Mouse (Mus musculus): ENCODE measurements at regions not wholly inside any gene's neighbourhood (a gene's known extent, or its start where the extent isn't known, plus 50 kb on each side); places are given as distances from the start of the nearest gene placed in this dataset.

DNA sequence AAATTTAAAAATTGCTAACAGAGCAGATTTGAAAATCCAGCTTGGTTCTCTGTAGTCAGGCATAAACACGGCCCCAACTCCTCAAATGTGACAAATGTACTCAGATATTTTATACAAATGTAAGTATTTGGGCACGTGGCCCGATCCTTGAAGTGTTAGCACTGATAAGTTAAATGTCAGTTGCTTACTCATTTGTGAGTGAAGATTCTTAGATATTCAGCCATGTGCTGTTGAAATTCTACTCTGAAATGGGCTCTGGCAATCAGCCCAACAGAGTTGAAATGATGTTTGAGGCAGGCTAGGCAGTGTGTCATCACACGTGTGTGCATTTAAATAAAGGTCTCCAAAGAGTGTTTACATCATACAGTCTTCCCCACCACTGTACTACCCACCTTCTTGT is 103.2 kb upstream of the Id2 start:
- Histone ChIP-seq H3K4me1 (ENCODE audit: control insufficient read depth, low read depth, low read length) (no peaks in the 10 kb centered on the region; the same call in 1 of the 2 replicates), H3K4me3 (ENCODE audit: low read depth, low read length) (no peak overlapping the region), H3K4me2 (ENCODE audit: low read depth, low read length) (no peak overlapping the region)

DNA sequence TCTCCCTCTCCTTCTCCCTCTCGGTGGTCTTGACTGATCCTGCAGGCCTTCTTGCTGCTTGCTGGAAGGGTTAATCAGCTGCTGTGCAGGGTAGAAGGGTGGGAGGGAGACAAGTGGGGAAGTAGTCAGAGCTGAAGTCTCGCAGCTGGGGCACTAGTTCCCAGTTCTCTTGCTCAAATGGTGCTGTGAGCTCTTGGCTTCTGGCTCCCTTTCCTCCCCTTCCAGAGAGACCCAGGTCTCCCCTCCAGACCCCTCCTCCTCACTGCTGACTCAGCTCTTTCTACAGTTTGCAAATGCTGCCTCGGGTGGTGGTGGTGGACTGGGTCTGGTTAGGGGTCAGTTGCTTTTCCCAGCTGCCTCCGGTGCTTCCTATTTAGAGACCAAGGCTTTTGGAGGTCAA is 100.8 kb upstream of the Id2 start:
- 12% methylated on average over 4 of the region's 4 CpGs for WGBS (ENCODE audit: insufficient replicate concordance)
- Histone ChIP-seq H3K4me3 (ENCODE audit: low read depth, low read length) (no peak overlapping the region), H3K9ac (ENCODE audit: low read depth, low read length) (no peak overlapping the region), H3K27me3 (ENCODE audit: control insufficient read depth, insufficient read depth, low read depth, low read length) (no peaks in the 10 kb centered on the region), H3K27ac (ENCODE audit: low read length) (no peak overlapping the region), H3K4me2 (ENCODE audit: low read depth, low read length) (no peak overlapping the region), H3K4me1 (ENCODE audit: control insufficient read depth, low read depth, low read length) (no peaks in the 10 kb centered on the region; the same call in 1 of the 2 replicates), H3K9me3 (replicated peaks; ENCODE audit: control insufficient read depth, low read length) (no peaks in the 10 kb centered on the region), H3K36me3 (ENCODE audit: control insufficient read depth, insufficient read depth) (no peaks in the 10 kb centered on the region)
- no peak for ATAC-seq (ENCODE audit: low read depth)

More for the DNA sequence above, 103.2 kb upstream of the Id2 start:
- H3K36me3 ChIP-seq (ENCODE audit: control insufficient read depth, insufficient read depth), result no peaks in the 10 kb centered on the region
- no peak for ATAC-seq (ENCODE audit: low read depth)
- WGBS (ENCODE audit: insufficient replicate concordance), result 42% methylated on average over 4 of the region's 4 CpGs
- no peak overlapping the region for H3K27ac ChIP-seq (ENCODE audit: low read length)
- H3K9ac ChIP-seq (ENCODE audit: low read depth, low read length), result no peak overlapping the region
- H3K27me3 ChIP-seq (ENCODE audit: control insufficient read depth, insufficient read depth, low read depth, low read length), result no peaks in the 10 kb centered on the region
- H3K9me3 ChIP-seq (replicated peaks; ENCODE audit: control insufficient read depth, low read length), result no peaks in the 10 kb centered on the region

DNA sequence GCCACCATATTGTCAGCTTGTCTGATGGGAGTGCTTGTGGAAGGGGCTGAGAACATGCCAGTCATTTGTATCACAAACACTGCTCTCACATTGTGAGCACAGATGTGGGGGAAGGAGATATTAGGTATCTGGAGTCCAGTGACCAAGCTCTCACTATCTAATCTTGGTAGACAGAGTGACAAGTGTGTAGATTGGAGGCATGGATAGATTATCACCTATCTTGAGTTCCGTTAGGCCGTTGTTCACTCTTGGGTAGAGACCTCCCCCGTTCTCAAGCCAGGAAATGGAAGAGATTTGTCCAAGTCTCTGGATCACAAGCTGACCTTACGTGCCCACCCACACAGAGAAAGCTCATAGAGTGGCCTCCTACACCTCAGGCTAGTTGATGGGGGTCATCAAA is 99.1 kb upstream of the Id2 start:
- Histone ChIP-seq H3K9ac (ENCODE audit: low read depth, low read length) (no peak overlapping the region), H3K36me3 (ENCODE audit: control insufficient read depth, insufficient read depth) (no peaks in the 10 kb centered on the region), H3K27ac (ENCODE audit: low read length) (no peak overlapping the region), H3K4me3 (ENCODE audit: low read depth, low read length) (no peak overlapping the region), H3K27me3 (ENCODE audit: control insufficient read depth, insufficient read depth, low read depth, low read length) (no peaks in the 10 kb centered on the region), H3K9me3 (replicated peaks; ENCODE audit: control insufficient read depth, low read length) (no peaks in the 10 kb centered on the region), H3K4me2 (ENCODE audit: low read depth, low read length) (no peak overlapping the region), H3K4me1 (ENCODE audit: control insufficient read depth, low read depth, low read length) (no peaks in the 10 kb centered on the region; the same call in 1 of the 2 replicates)
- WGBS (ENCODE audit: insufficient replicate concordance), result 41% methylated on average over 4 of the region's 4 CpGs
- ATAC-seq (ENCODE audit: low read depth), result no peak

DNA sequence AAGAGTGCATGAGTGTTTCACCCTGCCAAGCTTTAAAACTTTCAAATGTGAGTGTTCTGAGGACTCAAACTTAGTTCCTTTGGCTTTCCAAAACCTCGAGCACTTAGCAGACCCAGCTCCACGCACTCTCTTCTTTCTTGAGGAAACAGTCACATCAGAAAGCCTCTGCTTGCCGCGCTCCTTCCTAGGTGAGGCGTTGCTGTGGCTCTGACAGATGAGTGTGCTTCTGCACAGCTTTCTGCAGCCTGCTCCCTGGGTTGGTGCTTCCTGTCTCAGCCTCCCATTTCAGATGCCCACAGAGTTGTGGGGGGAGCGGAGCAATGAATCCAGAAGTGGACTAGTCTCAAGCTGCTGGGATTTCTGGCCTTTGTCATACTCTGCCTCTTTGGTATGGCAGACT is 95.3 kb upstream of the Id2 start:
- no peaks in the 10 kb centered on the region for H3K27me3 ChIP-seq (ENCODE audit: control insufficient read depth, insufficient read depth, low read depth, low read length)
- peaks cover 4% of the 10 kb centered on the region for H3K4me1 ChIP-seq (ENCODE audit: control insufficient read depth, low read depth, low read length)
- H3K4me2 ChIP-seq (ENCODE audit: low read depth, low read length), result no peak overlapping the region
- H3K9ac ChIP-seq (ENCODE audit: low read depth, low read length), result no peak overlapping the region
- no peak overlapping the region for H3K27ac ChIP-seq (ENCODE audit: low read length)
- H3K9me3 ChIP-seq (replicated peaks; ENCODE audit: control insufficient read depth, low read length), result no peaks in the 10 kb centered on the region
- no peak for ATAC-seq (ENCODE audit: low read depth)
- no peaks in the 10 kb centered on the region for H3K36me3 ChIP-seq (ENCODE audit: control insufficient read depth, insufficient read depth)
- 61% methylated on average over 6 of the region's 6 CpGs for WGBS (ENCODE audit: insufficient replicate concordance)
- no peak overlapping the region for H3K4me3 ChIP-seq (ENCODE audit: low read depth, low read length)

DNA sequence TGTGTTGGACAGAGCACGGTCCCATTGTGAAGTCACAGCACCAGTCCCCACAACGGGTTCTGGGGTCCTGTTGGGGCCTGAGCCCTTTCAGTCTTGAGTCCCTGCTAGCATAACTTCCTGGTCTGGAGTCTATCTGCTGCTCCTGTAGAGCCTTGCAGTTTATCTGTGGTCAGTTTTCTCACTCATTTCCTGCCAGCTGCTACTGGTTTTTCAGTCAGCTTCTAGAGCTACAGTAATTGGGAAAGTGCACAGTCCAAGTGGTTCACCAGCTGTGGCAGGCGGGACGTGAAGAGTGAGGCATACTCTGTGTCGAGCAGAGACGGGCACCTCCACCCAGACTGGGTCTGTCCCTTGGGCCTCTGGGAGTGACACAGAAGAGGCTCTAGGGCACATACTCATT is 93.4 kb upstream of the Id2 start:
- Histone ChIP-seq H3K9me3 (replicated peaks; ENCODE audit: control insufficient read depth, low read length) (no peaks in the 10 kb centered on the region), H3K27me3 (ENCODE audit: control insufficient read depth, insufficient read depth, low read depth, low read length) (no peaks in the 10 kb centered on the region), H3K9ac (ENCODE audit: low read depth, low read length) (no peak overlapping the region), H3K4me2 (ENCODE audit: low read depth, low read length) (no peak overlapping the region), H3K4me3 (ENCODE audit: low read depth, low read length) (no peak overlapping the region), H3K4me1 (ENCODE audit: control insufficient read depth, low read depth, low read length) (peaks cover 4% of the 10 kb centered on the region), H3K36me3 (ENCODE audit: control insufficient read depth, insufficient read depth) (no peaks in the 10 kb centered on the region), H3K27ac (ENCODE audit: low read length) (peak overlapping the region; percentile 53)
- ATAC-seq (ENCODE audit: low read depth), result peak; percentile 63
- 18% methylated on average over 6 of the region's 6 CpGs for WGBS (ENCODE audit: insufficient replicate concordance)

DNA sequence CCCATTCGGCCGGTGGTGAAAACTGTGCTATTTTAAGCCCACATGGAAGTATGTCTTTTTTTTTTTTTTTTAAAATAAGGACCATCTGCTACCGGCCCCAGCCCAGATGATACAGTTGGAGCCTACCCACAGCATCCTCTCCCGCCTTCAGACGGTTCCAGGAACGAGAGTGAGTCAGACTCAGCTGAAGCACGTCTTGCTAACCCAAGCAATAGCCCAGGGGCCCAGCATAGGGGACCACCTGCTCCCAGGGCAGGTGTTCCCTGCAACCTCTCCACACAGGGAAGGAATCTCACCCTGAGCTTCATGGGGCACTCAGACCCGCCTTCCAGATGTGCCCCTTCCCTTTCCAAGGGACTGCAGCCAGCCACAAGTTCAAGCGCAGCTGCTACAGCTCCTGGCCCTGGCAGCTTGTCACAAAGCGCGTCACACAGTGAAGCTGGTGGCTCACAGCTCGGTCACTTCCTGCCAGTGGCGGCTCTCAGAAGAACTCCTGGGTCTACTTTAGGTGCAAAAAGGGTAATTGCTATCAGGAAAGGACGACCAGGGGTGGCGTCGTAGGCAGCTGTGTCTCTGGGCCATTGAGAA is 92.3 kb upstream of the Id2 start:
- WGBS (ENCODE audit: insufficient replicate concordance), result 20% methylated on average over 16 of the region's 16 CpGs
- H3K9ac ChIP-seq (ENCODE audit: low read depth, low read length), result no peak overlapping the region
- peak overlapping the region; percentile 22 for H3K27ac ChIP-seq (ENCODE audit: low read length)

DNA sequence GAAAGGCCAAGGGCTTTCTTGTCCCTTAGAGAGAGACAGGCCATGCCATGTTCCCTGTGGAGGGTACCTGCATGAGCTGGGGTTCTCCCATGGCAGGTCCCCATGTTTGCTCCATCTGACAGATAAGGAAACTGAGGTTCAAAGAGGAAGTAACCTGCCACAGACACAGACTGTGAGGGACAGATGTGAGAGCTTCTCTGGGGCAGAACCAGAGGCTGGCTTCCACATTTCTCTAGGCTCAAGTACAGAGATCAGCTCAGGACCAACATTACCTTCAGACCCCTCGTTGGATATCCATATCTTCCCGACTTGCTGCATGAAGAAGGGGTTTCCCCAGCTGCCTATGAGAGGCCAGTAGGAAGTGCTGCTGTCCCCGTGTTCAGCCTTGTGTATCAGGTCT is 91.6 kb upstream of the Id2 start:
- H3K9me3 ChIP-seq (replicated peaks; ENCODE audit: control insufficient read depth, low read length), result no peaks in the 10 kb centered on the region
- no peak overlapping the region for H3K4me2 ChIP-seq (ENCODE audit: low read depth, low read length)
- no peak overlapping the region for H3K9ac ChIP-seq (ENCODE audit: low read depth, low read length)
- no peak overlapping the region for H3K4me3 ChIP-seq (ENCODE audit: low read depth, low read length)
- no peaks in the 10 kb centered on the region for H3K36me3 ChIP-seq (ENCODE audit: control insufficient read depth, insufficient read depth)
- 19% methylated on average over 3 of the region's 3 CpGs for WGBS (ENCODE audit: insufficient replicate concordance)
- H3K27ac ChIP-seq (ENCODE audit: low read length), result peak overlapping the region; percentile 31; the same call in 1 of the 2 replicates
- no peak for ATAC-seq (ENCODE audit: low read depth)
- no peaks in the 10 kb centered on the region for H3K27me3 ChIP-seq (ENCODE audit: control insufficient read depth, insufficient read depth, low read depth, low read length)
- peaks cover 4% of the 10 kb centered on the region for H3K4me1 ChIP-seq (ENCODE audit: control insufficient read depth, low read depth, low read length)

More for the DNA sequence above, 92.3 kb upstream of the Id2 start:
- no peak overlapping the region for H3K4me3 ChIP-seq (ENCODE audit: low read depth, low read length)
- H3K27me3 ChIP-seq (ENCODE audit: control insufficient read depth, insufficient read depth, low read depth, low read length), result no peaks in the 10 kb centered on the region
- no peaks in the 10 kb centered on the region for H3K9me3 ChIP-seq (replicated peaks; ENCODE audit: control insufficient read depth, low read length)
- peak; percentile 32; the same call in 1 of the 2 replicates for ATAC-seq (ENCODE audit: low read depth)
- H3K4me2 ChIP-seq (ENCODE audit: low read depth, low read length), result no peak overlapping the region
- H3K4me1 ChIP-seq (ENCODE audit: control insufficient read depth, low read depth, low read length), result peaks cover 4% of the 10 kb centered on the region
- H3K36me3 ChIP-seq (ENCODE audit: control insufficient read depth, insufficient read depth), result no peaks in the 10 kb centered on the region

DNA sequence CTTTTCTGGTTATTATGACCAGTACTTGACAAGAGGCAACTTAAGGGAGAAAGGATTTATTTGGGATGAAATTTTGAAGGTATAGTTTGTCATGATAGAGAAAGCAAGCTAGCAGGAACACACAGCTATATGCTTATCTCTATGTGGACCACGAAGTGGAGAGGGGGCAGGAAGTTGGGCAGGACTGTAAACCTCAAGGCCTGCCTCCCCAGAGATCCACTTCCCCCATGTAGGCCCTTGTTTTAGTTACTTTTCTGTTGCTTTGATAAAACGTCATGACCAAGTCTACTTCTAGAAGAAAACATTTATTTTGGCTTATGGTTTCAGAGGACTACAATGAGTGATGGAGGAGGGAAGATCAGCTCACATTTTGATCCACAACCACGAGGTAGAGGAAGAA is 90.3 kb upstream of the Id2 start:
- Histone ChIP-seq H3K4me3 (ENCODE audit: low read depth, low read length) (no peak overlapping the region), H3K9me3 (replicated peaks; ENCODE audit: control insufficient read depth, low read length) (no peaks in the 10 kb centered on the region), H3K4me2 (ENCODE audit: low read depth, low read length) (no peak overlapping the region), H3K9ac (ENCODE audit: low read depth, low read length) (no peak overlapping the region), H3K36me3 (ENCODE audit: control insufficient read depth, insufficient read depth) (no peaks in the 10 kb centered on the region), H3K27ac (ENCODE audit: low read length) (no peak overlapping the region), H3K27me3 (ENCODE audit: control insufficient read depth, insufficient read depth, low read depth, low read length) (no peaks in the 10 kb centered on the region), H3K4me1 (ENCODE audit: control insufficient read depth, low read depth, low read length) (peaks cover 4% of the 10 kb centered on the region)
- no peak for ATAC-seq (ENCODE audit: low read depth)
- 20% methylated on average over 3 of the region's 3 CpGs for WGBS (ENCODE audit: insufficient replicate concordance)

DNA sequence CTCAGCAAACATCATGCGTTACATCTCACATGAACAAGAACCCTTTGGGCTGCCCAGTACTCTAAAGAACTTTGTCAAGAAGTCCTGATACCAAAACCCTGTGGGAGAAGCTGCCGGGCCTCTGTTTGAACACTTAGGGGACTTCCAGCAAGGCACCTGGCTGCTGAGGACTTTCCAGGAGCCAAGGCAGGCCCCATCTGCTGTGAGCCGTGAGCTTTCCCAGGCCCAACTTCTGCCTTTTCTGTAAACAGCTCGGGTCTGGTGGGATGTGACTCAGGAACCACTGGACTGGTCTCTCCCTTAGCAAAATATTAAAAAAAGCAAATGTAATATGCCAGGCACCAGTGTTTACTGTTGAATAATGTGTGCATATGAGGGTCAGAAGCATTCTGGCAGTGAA is 85.7 kb upstream of the Id2 start:
- no peaks in the 10 kb centered on the region for H3K4me1 ChIP-seq (ENCODE audit: control insufficient read depth, low read depth, low read length)
- H3K36me3 ChIP-seq (ENCODE audit: control insufficient read depth, insufficient read depth), result no peaks in the 10 kb centered on the region
- no peaks in the 10 kb centered on the region for H3K27me3 ChIP-seq (ENCODE audit: control insufficient read depth, insufficient read depth, low read depth, low read length)
- no peak for ATAC-seq (ENCODE audit: low read depth)
- 56% methylated on average over 4 of the region's 4 CpGs for WGBS (ENCODE audit: insufficient replicate concordance)
- no peak overlapping the region for H3K9ac ChIP-seq (ENCODE audit: low read depth, low read length)
- no peaks in the 10 kb centered on the region for H3K9me3 ChIP-seq (replicated peaks; ENCODE audit: control insufficient read depth, low read length)
- H3K4me3 ChIP-seq (ENCODE audit: low read depth, low read length), result no peak overlapping the region
- H3K4me2 ChIP-seq (ENCODE audit: low read depth, low read length), result no peak overlapping the region
- no peak overlapping the region for H3K27ac ChIP-seq (ENCODE audit: low read length)
